Mouse (Mus musculus): ENCODE results near the gene Arhgap15.

Gene Arhgap15

DNA sequence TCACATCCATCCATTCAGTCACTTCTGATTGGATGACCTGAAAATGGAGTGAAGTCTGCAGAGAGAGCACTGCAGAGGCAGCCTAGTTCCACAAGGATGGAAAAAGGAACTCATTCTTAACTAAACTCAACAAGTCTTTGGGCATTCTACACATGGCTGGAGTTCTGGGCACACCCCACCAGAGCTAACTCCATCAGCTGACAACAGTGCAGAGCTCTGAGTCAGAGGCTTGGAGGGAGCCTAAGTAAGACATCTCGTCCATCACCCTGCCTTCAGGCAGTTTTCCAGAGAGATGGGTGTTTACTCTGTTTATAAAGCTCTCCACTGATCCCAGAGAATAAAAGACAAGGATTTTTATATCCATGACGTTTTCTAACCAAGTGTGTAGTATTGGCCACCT lies 696.3 kb downstream of the Arhgap15 start:
- no peak for DNase-seq (ENCODE audit: low spot score)

All from MN1 (cell line).